Mouse (Mus musculus): ENCODE data around the gene Gast. TPM values are rescaled to one million over a fixed set of nuclear protein-coding genes. Genes with fewer than 3 reads are reported as not detected.
A peak's percentile ranks its signal among the peaks of the same experiment; 100 is the strongest.

The Gast gene
- total and polyA plus RNA-seq, 3 experiments, result not detected

DNA sequence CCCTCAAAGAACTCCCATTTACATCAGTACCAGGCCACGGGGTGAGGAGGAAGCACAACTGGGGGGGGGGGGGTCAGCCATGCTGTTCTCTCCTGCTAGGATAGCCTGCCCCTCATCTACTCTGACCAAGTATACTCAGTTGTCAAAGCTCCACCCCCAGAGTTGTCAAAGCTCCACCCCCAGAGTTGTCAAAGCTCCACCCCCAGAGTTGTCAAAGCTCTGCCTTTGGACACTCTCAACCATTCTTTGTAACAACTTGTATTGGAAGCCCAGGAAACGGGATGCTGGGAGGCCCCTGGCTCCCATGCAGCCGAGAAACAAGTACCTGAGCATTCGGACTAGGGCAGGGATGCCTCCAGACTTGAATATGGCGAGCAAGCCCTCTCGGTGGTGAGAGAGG, 48.5 kb downstream of the Gast start:
- Histone ChIP-seq H3K4me2 (ENCODE audit: insufficient read depth, low read depth, poor library complexity, severe bottlenecking) (no peak overlapping the region), H3K9me3 (replicated peaks; ENCODE audit: low read length) (no peaks in the 10 kb centered on the region), H3K27me3 (replicated peaks) (peaks cover 37% of the 10 kb centered on the region), H3K79me2 (replicated peaks; ENCODE audit: control insufficient read depth, extremely low read depth, insufficient read depth, poor library complexity, severe bottlenecking) (no peaks in the 10 kb centered on the region), H3K36me3 (replicated peaks in 1 of 2; ENCODE audit: control insufficient read depth in 1 of 2, insufficient read depth in 1 of 2, low read length in 1 of 2) (no peaks in the 10 kb centered on the region), H3K9ac (ENCODE audit: insufficient read depth, low read depth) (no peak overlapping the region), H3K4me3 (replicated peaks in 1 of 3; ENCODE audit: low read depth in 2 of 3, low read length in 2 of 3, poor library complexity in 1 of 3) (no peak overlapping the region), H3K4me1 (ENCODE audit: control insufficient read depth in 1 of 2, insufficient read depth in 2 of 2) (peaks cover 16 to 33% of the 10 kb centered on the region in 2 experiments), H3K27ac (ENCODE audit: insufficient read depth, low read depth) (no peak overlapping the region)
- in situ Hi-C loops (cut with MboI; ENCODE audit: low pct_ligation_motif_present, low pct_unique_long_range_greater_than_20kb, low sequenced_read_pairs), result no loop called here
- dilution Hi-C loops (cut with MboI; ENCODE audit: extremely low pct_ligation_motif_present, extremely low pct_unique_long_range_greater_than_20kb, low sequenced_read_pairs), result no loop called here
- DNase-seq (ENCODE audit: extremely low read depth), result no peak
- TF ChIP-seq ZC3H11A (IDR thresholded peaks at IDR 0.05; ENCODE audit: low read depth, low read length), result no peak

DNA sequence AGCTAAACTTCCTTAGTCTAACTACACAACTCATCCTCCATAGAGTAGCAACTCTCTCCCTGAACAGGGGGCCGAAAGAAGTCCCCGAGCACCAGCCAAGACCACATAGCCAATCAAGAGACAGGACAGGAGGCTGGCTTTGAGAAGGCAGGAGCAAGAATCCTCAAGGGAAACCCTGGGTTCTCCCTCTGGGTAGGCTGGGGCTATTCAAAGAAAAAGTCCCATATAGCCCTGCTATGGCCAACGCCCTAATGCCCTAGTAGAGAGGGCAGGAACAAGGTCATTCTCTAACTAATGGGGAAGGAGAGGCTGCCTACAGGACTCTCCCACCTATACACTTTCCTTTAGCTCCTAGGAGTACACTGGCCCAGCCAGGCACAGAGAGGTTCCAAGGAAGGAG, 50.8 kb downstream of the Gast start:
- dilution Hi-C loops (cut with MboI; ENCODE audit: extremely low pct_ligation_motif_present, extremely low pct_unique_long_range_greater_than_20kb, low sequenced_read_pairs), result no loop called here
- in situ Hi-C loops (cut with MboI; ENCODE audit: low pct_ligation_motif_present, low pct_unique_long_range_greater_than_20kb, low sequenced_read_pairs), result no loop called here
- H3K9ac ChIP-seq (ENCODE audit: insufficient read depth, low read depth), result no peak overlapping the region

DNA sequence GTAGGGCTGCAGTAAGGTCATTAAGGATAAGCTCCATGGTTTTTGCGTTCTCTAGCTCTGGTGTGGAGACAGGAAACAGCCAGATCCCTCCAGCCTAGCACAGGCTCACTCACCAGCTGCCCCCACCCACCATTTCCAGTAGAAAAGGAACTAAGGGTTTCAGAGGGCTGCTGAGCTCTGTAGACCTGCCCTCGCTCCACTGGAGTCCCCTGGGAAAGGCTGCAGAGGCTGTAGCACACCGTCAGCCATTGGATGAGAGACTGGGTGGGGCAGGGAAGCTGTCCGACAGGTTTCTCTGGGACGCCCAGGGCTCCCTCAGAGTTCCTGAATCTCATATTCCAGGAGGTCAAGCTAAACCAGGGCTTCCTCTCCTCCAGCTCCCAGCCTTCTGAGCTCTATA, 52.4 kb downstream of the Gast start:
- peak; percentile 47 for DNase-seq (ENCODE audit: extremely low read depth)
- dilution Hi-C loops (cut with MboI; ENCODE audit: extremely low pct_ligation_motif_present, extremely low pct_unique_long_range_greater_than_20kb, low sequenced_read_pairs), result no loop called here
- H3K9me3 ChIP-seq (replicated peaks; ENCODE audit: low read length), result no peaks in the 10 kb centered on the region
- TF ChIP-seq POLR2AphosphoS2 (IDR thresholded peaks at IDR 0.05; ENCODE audit: low read depth, low read length) (no peak), ZKSCAN1 (IDR thresholded peaks at IDR 0.05; ENCODE audit: borderline replicate concordance, low read depth, low read length) (0 out of 2 replicates have a peak, but pooled peaks have one; percentile 8)
- peaks cover 55% of the 10 kb centered on the region for H3K27me3 ChIP-seq (replicated peaks)
- H3K36me3 ChIP-seq (replicated peaks in 1 of 2; ENCODE audit: control insufficient read depth in 1 of 2, insufficient read depth in 1 of 2, low read length in 1 of 2), result no peaks in the 10 kb centered on the region
- H3K4me3 ChIP-seq (replicated peaks in 1 of 3; ENCODE audit: low read depth in 2 of 3, low read length in 2 of 3, poor library complexity in 1 of 3), result no peak overlapping the region
- no peak overlapping the region for H3K9ac ChIP-seq (ENCODE audit: insufficient read depth, low read depth)
- no peak overlapping the region for H3K27ac ChIP-seq (ENCODE audit: insufficient read depth, low read depth)
- in situ Hi-C loops (cut with MboI; ENCODE audit: low pct_ligation_motif_present, low pct_unique_long_range_greater_than_20kb, low sequenced_read_pairs), result no loop called here
- H3K4me2 ChIP-seq (ENCODE audit: insufficient read depth, low read depth, poor library complexity, severe bottlenecking), result no peak overlapping the region
- peaks cover 16 to 36% of the 10 kb centered on the region in 2 experiments for H3K4me1 ChIP-seq (ENCODE audit: control insufficient read depth in 1 of 2, insufficient read depth in 2 of 2)
- H3K79me2 ChIP-seq (replicated peaks; ENCODE audit: control insufficient read depth, extremely low read depth, insufficient read depth, poor library complexity, severe bottlenecking), result no peaks in the 10 kb centered on the region

More for the DNA sequence above, 50.8 kb downstream of the Gast start:
- Histone ChIP-seq H3K4me2 (ENCODE audit: insufficient read depth, low read depth, poor library complexity, severe bottlenecking) (no peak overlapping the region), H3K27ac (ENCODE audit: insufficient read depth, low read depth) (no peak overlapping the region), H3K4me1 (ENCODE audit: control insufficient read depth in 1 of 2, insufficient read depth in 2 of 2) (peaks cover 16 to 34% of the 10 kb centered on the region in 2 experiments), H3K27me3 (replicated peaks) (peaks cover 51% of the 10 kb centered on the region), H3K36me3 (replicated peaks in 1 of 2; ENCODE audit: control insufficient read depth in 1 of 2, insufficient read depth in 1 of 2, low read length in 1 of 2) (no peaks in the 10 kb centered on the region), H3K4me3 (replicated peaks in 1 of 3; ENCODE audit: low read depth in 2 of 3, low read length in 2 of 3, poor library complexity in 1 of 3) (no peak overlapping the region), H3K79me2 (replicated peaks; ENCODE audit: control insufficient read depth, extremely low read depth, insufficient read depth, poor library complexity, severe bottlenecking) (no peaks in the 10 kb centered on the region), H3K9me3 (replicated peaks; ENCODE audit: low read length) (no peaks in the 10 kb centered on the region)
- TF ChIP-seq KAT2A (IDR thresholded peaks at IDR 0.05; ENCODE audit: insufficient replicate concordance, low read length) (0 out of 2 replicates have a peak, but pooled peaks have one; percentile 16), MAX (IDR thresholded peaks at IDR 0.05; ENCODE audit: low read length) (no peak)
- peak; percentile 43 for DNase-seq (ENCODE audit: extremely low read depth)

Other genes with a start within 250 kb of the Gast start
Only the 20 nearest of the 22 such genes appear.
- not detected in 2 replicates for gene Krt35, start 238.2 kb upstream of the Gast start, total RNA-seq (2012; rRNA removed)
- gene Krt35, start 238.2 kb upstream of the Gast start, total RNA-seq (2014; rRNA removed), result not detected in 2 replicates
- gene Krt35, start 238.2 kb upstream of the Gast start, polyA plus RNA-seq (2012; ENCODE audit: insufficient read length, low read depth), result not detected in 2 replicates
- not detected in 2 replicates for gene Krt36, start 228.8 kb upstream of the Gast start, total RNA-seq (2012; rRNA removed)
- gene Krt36, start 228.8 kb upstream of the Gast start, total RNA-seq (2014; rRNA removed), result not detected in 2 replicates
- not detected in 2 replicates for gene Krt36, start 228.8 kb upstream of the Gast start, polyA plus RNA-seq (2012; ENCODE audit: insufficient read length, low read depth)
- not detected in 2 replicates for gene Krt13, start 212.8 kb upstream of the Gast start, total RNA-seq (2012; rRNA removed)
- not detected in 2 replicates for gene Krt13, start 212.8 kb upstream of the Gast start, total RNA-seq (2014; rRNA removed)
- not detected in 2 replicates for gene Krt13, start 212.8 kb upstream of the Gast start, polyA plus RNA-seq (2012; ENCODE audit: insufficient read length, low read depth)
- 0.21 TPM in 2 replicates for gene Krt15, start 198.5 kb upstream of the Gast start, total RNA-seq (2012; rRNA removed)
- not detected in 2 replicates for gene Krt15, start 198.5 kb upstream of the Gast start, total RNA-seq (2014; rRNA removed)
- gene Krt15, start 198.5 kb upstream of the Gast start, polyA plus RNA-seq (2012; ENCODE audit: insufficient read length, low read depth), result not detected in 2 replicates
- 0.17 TPM in 1 of 2 replicates, not detected in the other for gene Krt19, start 185.7 kb upstream of the Gast start, total RNA-seq (2012; rRNA removed)
- not detected in 2 replicates for gene Krt19, start 185.7 kb upstream of the Gast start, total RNA-seq (2014; rRNA removed)
- not detected in 2 replicates for gene Krt19, start 185.7 kb upstream of the Gast start, polyA plus RNA-seq (2012; ENCODE audit: insufficient read length, low read depth)
- not detected in 2 replicates for gene Krt9, start 141.2 kb upstream of the Gast start, total RNA-seq (2012; rRNA removed)
- gene Krt9, start 141.2 kb upstream of the Gast start, total RNA-seq (2014; rRNA removed), result not detected in 2 replicates
- not detected in 2 replicates for gene Krt9, start 141.2 kb upstream of the Gast start, polyA plus RNA-seq (2012; ENCODE audit: insufficient read length, low read depth)
- gene Krt14, start 126.9 kb upstream of the Gast start, total RNA-seq (2012; rRNA removed), result not detected in 2 replicates
- gene Krt14, start 126.9 kb upstream of the Gast start, total RNA-seq (2014; rRNA removed), result not detected in 2 replicates
- gene Krt14, start 126.9 kb upstream of the Gast start, polyA plus RNA-seq (2012; ENCODE audit: insufficient read length, low read depth), result not detected in 2 replicates
- 0.08 TPM in 1 of 2 replicates, not detected in the other for gene Krt16, start 85.5 kb upstream of the Gast start, total RNA-seq (2012; rRNA removed)
- gene Krt16, start 85.5 kb upstream of the Gast start, total RNA-seq (2014; rRNA removed), result not detected in 2 replicates
- gene Krt16, start 85.5 kb upstream of the Gast start, polyA plus RNA-seq (2012; ENCODE audit: insufficient read length, low read depth), result not detected in 2 replicates
- gene Krt17, start 73.4 kb upstream of the Gast start, total RNA-seq (2012; rRNA removed), result 0.76 and 0.97 TPM in 2 replicates
- gene Krt17, start 73.4 kb upstream of the Gast start, total RNA-seq (2014; rRNA removed), result 0.15 TPM in 1 of 2 replicates, not detected in the other
- not detected in 2 replicates for gene Krt17, start 73.4 kb upstream of the Gast start, polyA plus RNA-seq (2012; ENCODE audit: insufficient read length, low read depth)
- not detected in 2 replicates for gene Krt42, start 64.5 kb upstream of the Gast start, total RNA-seq (2012; rRNA removed)
- gene Krt42, start 64.5 kb upstream of the Gast start, total RNA-seq (2014; rRNA removed), result not detected in 2 replicates
- not detected in 2 replicates for gene Krt42, start 64.5 kb upstream of the Gast start, polyA plus RNA-seq (2012; ENCODE audit: insufficient read length, low read depth)
- 249 and 265 TPM in 2 replicates for gene Eif1, start 14.5 kb upstream of the Gast start, total RNA-seq (2012; rRNA removed)
- gene Eif1, start 14.5 kb upstream of the Gast start, total RNA-seq (2014; rRNA removed), result 401 and 406 TPM in 2 replicates
- gene Eif1, start 14.5 kb upstream of the Gast start, polyA plus RNA-seq (2012; ENCODE audit: insufficient read length, low read depth), result 989 and 1,001 TPM in 2 replicates
- 0.21 and 0.34 TPM in 2 replicates for gene Hap1, start 21.7 kb downstream of the Gast start, total RNA-seq (2012; rRNA removed)
- not detected in 2 replicates for gene Hap1, start 21.7 kb downstream of the Gast start, total RNA-seq (2014; rRNA removed)
- 0.22 TPM in 1 of 2 replicates, not detected in the other for gene Hap1, start 21.7 kb downstream of the Gast start, polyA plus RNA-seq (2012; ENCODE audit: insufficient read length, low read depth)
- gene Jup, start 63.4 kb downstream of the Gast start, total RNA-seq (2012; rRNA removed), result 0.92 and 1.1 TPM in 2 replicates
- 0.34 and 0.68 TPM in 2 replicates for gene Jup, start 63.4 kb downstream of the Gast start, total RNA-seq (2014; rRNA removed)
- gene Jup, start 63.4 kb downstream of the Gast start, polyA plus RNA-seq (2012; ENCODE audit: insufficient read length, low read depth), result 1.3 and 1.4 TPM in 2 replicates
- gene P3h4, start 80.4 kb downstream of the Gast start, total RNA-seq (2012; rRNA removed), result 0.04 TPM in 1 of 2 replicates, not detected in the other
- not detected in 2 replicates for gene P3h4, start 80.4 kb downstream of the Gast start, total RNA-seq (2014; rRNA removed)
- gene P3h4, start 80.4 kb downstream of the Gast start, polyA plus RNA-seq (2012; ENCODE audit: insufficient read length, low read depth), result not detected in 2 replicates
- gene Fkbp10, start 81.3 kb downstream of the Gast start, total RNA-seq (2012; rRNA removed), result 0.34 and 0.63 TPM in 2 replicates
- 0.24 and 0.46 TPM in 2 replicates for gene Fkbp10, start 81.3 kb downstream of the Gast start, total RNA-seq (2014; rRNA removed)
- gene Fkbp10, start 81.3 kb downstream of the Gast start, polyA plus RNA-seq (2012; ENCODE audit: insufficient read length, low read depth), result 0.30 and 0.31 TPM in 2 replicates
- 54.4 and 60.3 TPM in 2 replicates for gene Nt5c3b, start 107.4 kb downstream of the Gast start, total RNA-seq (2012; rRNA removed)
- 50.1 and 54.2 TPM in 2 replicates for gene Nt5c3b, start 107.4 kb downstream of the Gast start, total RNA-seq (2014; rRNA removed)
- gene Nt5c3b, start 107.4 kb downstream of the Gast start, polyA plus RNA-seq (2012; ENCODE audit: insufficient read length, low read depth), result 63.5 and 68.2 TPM in 2 replicates
- gene Klhl10, start 107.5 kb downstream of the Gast start, total RNA-seq (2012; rRNA removed), result 0.67 and 1.1 TPM in 2 replicates
- 0.48 and 0.54 TPM in 2 replicates for gene Klhl10, start 107.5 kb downstream of the Gast start, total RNA-seq (2014; rRNA removed)
- 0.30 and 0.56 TPM in 2 replicates for gene Klhl10, start 107.5 kb downstream of the Gast start, polyA plus RNA-seq (2012; ENCODE audit: insufficient read length, low read depth)
- gene Klhl11, start 138.3 kb downstream of the Gast start, total RNA-seq (2012; rRNA removed), result 19.5 and 24.1 TPM in 2 replicates
- gene Klhl11, start 138.3 kb downstream of the Gast start, total RNA-seq (2014; rRNA removed), result 12.8 and 13.7 TPM in 2 replicates
- gene Klhl11, start 138.3 kb downstream of the Gast start, polyA plus RNA-seq (2012; ENCODE audit: insufficient read length, low read depth), result 9.8 and 10.1 TPM in 2 replicates
- 246 and 263 TPM in 2 replicates for gene Acly, start 193.6 kb downstream of the Gast start, total RNA-seq (2012; rRNA removed)
- 245 and 277 TPM in 2 replicates for gene Acly, start 193.6 kb downstream of the Gast start, total RNA-seq (2014; rRNA removed)
- gene Acly, start 193.6 kb downstream of the Gast start, polyA plus RNA-seq (2012; ENCODE audit: insufficient read length, low read depth), result 196 and 213 TPM in 2 replicates
- 1.3 and 1.8 TPM in 2 replicates for gene Ttc25, start 211.2 kb downstream of the Gast start, total RNA-seq (2012; rRNA removed)
- 0.51 and 0.70 TPM in 2 replicates for gene Ttc25, start 211.2 kb downstream of the Gast start, total RNA-seq (2014; rRNA removed)
- gene Ttc25, start 211.2 kb downstream of the Gast start, polyA plus RNA-seq (2012; ENCODE audit: insufficient read length, low read depth), result 6.4 and 12.8 TPM in 2 replicates

All from CH12.LX (cell line).